Mouse (Mus musculus): ENCODE data around the gene Tns4.

The Tns4 gene

DNA sequence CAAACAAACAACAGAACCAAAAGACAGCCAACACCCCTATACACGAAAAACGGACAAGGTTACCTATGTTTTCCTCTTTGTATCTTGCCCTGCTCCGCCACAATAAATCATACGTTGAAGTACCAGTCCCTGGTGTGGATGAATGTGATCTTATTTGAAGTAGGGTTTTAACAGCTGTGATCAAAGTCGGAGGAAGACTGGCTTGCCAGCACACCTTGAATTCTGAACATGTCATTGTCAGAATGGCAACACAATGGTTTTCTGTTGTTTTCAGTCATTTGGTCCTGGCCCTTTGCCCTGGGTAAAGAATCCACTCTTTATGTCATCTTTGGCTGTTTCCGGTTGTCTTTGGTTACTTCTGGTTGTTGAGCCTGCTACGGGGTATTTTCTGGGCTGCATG, 29.9 kb upstream of the Tns4 start:
- intact Hi-C loops (cut with DNase I) = no loop called here

DNA sequence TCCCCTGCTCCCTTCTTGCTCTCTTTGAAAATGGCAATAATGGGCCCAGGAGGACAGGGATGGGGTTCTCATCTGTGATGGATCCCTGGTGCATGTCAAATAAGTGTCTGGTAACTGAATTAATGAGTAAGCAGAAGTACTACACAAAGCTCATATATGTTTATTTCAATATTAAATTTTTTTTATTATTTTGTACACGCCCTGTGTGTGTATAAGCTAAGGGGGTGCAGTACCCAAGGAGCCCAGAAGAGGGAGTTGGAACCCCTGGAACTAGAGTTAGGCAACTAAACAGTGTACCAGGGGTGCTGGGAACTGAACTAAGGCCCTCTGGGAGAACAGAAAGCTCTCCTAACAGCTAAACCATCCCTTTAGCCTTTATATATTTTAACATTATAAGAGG, 29.3 kb upstream of the Tns4 start:
- intact Hi-C loops (cut with DNase I) = no loop called here

DNA sequence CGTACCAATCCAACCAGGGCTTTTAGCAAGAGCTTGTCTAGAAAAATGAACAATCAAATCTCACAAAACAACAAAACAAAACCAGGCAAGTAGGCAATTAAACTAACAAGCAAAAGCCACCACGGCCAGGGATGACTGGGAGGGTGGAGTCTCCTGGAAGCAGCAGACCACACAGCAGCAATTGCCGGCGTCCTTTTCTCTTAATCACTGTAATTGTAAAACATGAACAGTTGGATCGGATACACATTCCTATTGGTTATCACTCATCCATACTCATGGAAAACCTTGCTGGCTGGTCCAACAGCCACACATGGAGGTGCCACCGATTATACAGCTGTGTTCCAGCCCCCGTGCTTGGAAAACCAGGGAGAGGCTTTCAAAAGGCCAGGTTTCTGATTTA, 28.8 kb upstream of the Tns4 start:
- intact Hi-C loops (cut with DNase I) = no loop called here

- intact Hi-C loops (cut with DNase I) = no loop called here
Measured at GRCm38 (mm10) chr11:99115940-99116339, 26.8 kb upstream of the Tns4 start.

- intact Hi-C loops (cut with DNase I) = no loop called here
Measured at GRCm38 (mm10) chr11:99113111-99113510, 24.0 kb upstream of the Tns4 start.

GRCm38 (mm10) chr11:99112700-99113099, 23.6 kb upstream of the Tns4 start:
- intact Hi-C loops (cut with DNase I) = no loop called here

DNA sequence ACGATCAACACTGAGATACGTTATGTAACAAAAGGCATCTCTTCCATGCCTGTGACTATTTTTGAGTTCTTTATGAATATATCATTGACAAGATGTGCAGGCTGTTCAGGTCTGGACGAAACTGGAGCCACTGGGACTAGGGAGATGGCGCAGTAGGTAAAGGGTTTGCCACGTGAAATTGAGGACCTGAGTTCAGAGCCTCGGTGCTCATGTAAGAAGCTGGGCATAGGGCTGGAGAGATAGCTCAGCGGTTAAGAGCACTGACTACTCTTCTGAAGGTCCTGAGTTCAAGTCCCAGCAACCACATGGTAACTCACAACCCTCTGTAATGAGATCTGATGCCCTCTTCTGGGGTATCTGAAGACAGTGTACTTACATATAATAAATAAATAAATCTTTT, 22.5 kb upstream of the Tns4 start:
- intact Hi-C loops (cut with DNase I) = no loop called here

DNA sequence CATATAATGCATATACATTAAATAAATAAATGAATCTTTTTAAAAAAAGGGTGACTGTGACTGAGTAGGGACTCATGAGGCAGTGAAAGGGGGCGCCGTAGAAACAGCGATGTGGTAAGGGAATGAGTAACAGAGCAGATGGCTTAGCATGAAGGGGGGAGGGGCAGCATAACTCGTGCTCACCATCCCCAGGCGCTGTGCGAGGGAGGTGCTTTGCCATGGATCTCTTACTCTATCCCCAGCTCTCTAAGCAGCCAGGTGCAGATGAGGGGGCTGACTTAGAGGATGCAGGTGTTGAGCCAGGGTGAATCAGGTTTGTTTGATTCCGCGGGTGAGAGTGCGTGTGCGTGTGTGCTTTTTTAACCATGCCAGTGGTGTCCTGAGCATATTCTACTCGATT, 22.0 kb upstream of the Tns4 start:
- intact Hi-C loops (cut with DNase I) = no loop called here

DNA sequence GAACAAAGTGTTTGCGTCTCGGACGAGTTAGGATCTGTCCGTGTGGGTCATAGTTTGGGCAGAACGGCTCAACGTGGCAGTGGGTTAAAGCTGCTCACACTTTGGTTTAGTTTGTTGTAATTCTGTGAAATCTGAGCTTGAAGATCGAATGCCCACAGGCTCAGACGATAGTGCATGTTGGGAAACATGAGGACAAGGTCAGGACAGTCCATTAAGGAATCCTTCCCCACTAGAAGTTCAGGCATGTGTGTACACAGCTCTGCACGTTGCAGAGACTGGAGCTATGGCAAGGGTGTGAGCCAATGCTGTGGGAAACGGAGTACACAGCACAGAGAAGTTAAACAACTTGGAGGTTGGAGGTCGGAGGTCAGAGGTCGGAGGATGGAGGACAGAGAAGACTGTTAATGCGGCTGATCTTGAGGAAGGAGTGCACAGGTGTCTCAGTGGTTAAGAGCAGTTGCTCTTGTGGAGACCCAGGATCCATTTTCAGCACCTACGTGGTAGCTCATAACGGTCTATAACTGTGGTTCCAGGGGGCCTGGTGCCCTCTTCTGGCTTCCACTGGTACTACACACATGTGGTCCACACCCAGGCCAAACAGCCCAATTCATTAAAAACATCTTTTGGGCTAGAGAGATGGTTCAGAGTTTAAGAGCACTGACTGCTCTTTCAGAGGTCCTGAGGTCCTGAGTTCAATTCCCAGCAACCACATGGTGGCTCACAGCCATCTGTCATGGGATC, 21.4 kb upstream of the Tns4 start:
- intact Hi-C loops (cut with DNase I) = no loop called here

DNA sequence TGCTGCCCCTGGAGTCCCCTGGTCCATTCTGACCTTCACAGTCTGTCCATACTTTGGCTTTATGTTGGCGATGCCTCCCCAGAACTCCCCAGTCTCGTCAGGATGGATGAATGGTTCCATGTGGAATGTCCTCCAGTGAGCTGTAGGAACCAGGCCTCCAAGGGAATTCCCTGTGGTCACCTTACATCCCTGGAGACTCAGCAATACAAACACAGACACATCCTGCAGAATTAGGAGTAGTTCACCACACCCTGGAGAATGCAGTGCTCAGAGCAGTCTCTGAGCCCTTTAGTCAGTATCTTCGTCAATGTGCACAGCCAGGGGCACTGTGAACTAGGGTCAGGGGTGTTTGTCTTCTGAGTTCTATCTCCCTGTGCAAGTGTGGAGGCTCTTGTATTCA, 19.2 kb upstream of the Tns4 start:
- intact Hi-C loops (cut with DNase I) = no loop called here

GRCm38 (mm10) chr11:99105981-99106726, 17.0 kb upstream of the Tns4 start:
- intact Hi-C loops (cut with DNase I) = no loop called here

- intact Hi-C loops (cut with DNase I) = no loop called here
Measured at GRCm38 (mm10) chr11:99104609-99105410, 15.7 kb upstream of the Tns4 start.

- intact Hi-C loops (cut with DNase I) = no loop called here
Measured at GRCm38 (mm10) chr11:99102575-99103270, 13.6 kb upstream of the Tns4 start.

DNA sequence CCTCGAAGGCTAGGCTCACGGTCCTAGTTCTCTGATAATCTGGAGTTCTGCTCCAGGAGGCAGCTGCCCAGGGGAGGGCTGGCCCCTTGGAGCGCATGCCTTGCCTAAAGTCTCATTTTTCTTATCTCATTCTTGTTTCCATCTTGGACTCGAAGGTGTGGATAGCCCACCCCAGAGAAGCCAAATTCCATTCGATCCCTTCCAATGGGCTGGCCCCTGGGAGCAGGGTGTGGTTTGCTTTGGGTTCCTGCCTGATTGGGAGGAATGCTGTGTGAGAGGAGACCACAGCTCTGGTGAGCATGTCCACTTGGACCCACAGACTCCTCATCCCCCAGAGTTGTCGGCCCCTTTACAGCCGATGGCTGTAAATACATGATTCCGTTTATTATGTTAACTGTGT, 12.6 kb upstream of the Tns4 start:
- intact Hi-C loops (cut with DNase I) = no loop called here

DNA sequence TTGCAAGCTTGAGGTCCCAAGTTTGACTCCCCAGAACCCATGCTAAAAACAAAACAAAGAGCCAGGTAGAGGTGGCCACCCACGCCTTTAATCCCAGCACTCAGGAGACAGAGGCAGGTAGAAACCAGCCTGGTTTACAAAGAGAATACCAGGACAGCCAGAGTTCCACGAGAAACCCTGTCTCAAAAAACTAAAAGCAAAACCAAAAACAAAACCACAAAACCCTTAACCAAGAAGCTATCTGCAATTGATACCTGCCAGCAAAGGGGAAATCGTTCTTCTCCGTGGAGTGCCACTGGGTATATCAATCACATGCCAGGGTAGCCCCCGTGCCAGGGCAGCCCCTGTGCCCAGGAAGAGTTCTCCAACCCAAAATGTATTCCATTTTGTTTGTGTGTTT, 11.1 kb upstream of the Tns4 start:
- intact Hi-C loops (cut with DNase I) = no loop called here

DNA sequence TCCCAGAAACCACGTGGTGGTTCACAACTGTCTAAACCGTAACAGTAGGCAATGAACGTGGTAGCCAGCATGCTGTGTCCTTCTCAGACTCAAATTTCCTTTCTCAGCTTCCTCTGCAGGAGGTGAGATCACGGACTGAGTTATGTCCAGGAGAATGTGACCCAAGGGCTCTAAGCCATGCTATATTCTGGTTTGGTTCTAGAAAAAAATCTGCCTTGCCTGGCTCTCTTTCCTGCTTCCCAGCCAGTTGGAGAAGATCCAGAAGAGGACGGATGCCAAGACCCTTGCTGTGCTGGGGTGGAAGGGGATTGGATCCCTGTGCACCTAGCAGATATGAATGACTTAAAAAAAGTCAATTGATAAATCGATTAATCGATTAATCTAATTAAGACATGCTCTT, 10.4 kb upstream of the Tns4 start:
- intact Hi-C loops (cut with DNase I) = no loop called here

- intact Hi-C loops (cut with DNase I) = no loop called here
Measured at GRCm38 (mm10) chr11:99098924-99099323, 9.8 kb upstream of the Tns4 start.

- intact Hi-C loops (cut with DNase I) = no loop called here
Measured at GRCm38 (mm10) chr11:99096996-99097774, 8.1 kb upstream of the Tns4 start.

- intact Hi-C loops (cut with DNase I) = no loop called here
Measured at GRCm38 (mm10) chr11:99096417-99096816, 7.3 kb upstream of the Tns4 start.

DNA sequence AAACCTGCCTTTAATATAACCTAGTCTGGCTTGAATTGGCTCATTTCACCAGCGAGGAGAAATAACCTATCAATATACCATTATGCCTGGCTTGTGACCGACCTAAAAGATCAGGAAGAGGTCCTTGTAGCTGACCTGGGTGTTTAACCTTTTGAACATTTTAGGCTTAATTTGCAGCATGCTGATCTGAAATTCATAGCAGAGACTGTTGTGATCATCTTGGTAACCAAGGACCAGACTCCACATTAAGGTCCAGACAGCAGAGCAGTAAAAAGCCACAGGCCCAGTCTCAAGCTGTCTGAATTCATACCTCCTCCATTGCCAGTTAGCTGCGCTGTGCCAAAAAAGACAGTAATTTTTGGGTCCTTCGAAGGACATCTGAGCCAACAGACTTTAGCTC, 6.7 kb upstream of the Tns4 start:
- intact Hi-C loops (cut with DNase I) = no loop called here
